Mouse (Mus musculus): ENCODE measurements around the gene Slc6a15.

DNA sequence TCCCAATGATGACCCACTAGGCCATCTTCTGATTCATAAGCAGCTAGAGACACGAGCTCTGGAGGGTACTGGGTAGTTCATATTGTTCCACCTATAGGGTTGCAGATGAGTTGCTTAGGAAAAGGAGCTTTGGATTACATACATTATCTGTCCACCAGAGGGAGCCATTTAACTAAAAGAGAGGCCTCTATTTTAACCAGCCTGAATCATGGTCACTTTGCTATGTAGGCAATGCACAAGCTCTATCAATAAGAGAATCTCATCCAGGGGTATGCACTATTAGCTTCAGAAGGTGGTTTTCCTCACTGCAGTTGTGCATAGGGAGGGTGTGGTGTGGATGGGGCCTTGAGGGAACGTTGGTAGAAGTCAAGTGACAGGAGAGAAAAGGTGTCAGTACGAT lies 75.5 kb downstream of the Slc6a15 start:
- TF ChIP-seq CTCF (IDR thresholded peaks at IDR 0.05; ENCODE audit: extremely low read depth, insufficient read length, insufficient replicate concordance, low read depth, low read length) (no peak), POLR2A (IDR thresholded peaks at IDR 0.05; ENCODE audit: low read depth, low read length) (no peak)
